Mouse (Mus musculus): ENCODE results near the gene Alox5. TPM values are rescaled to one million over a fixed set of nuclear protein-coding genes. Genes with fewer than 3 reads are reported as not detected.

Gene Alox5
- total and polyA plus RNA-seq, 2 experiments from 2014 or later: 0.75 to 8.1 TPM

GRCm38 (mm10) chr6:116370216-116370976 lies 90.6 kb downstream of the Alox5 start:
- H3K4me3 ChIP-seq (ENCODE audit: low read length): no peak overlapping the region
- ATAC-seq: no peak
- H3K9me3 ChIP-seq (ENCODE audit: low read length): no peaks in the 10 kb centered on the region; the same call in 1 of the 2 replicates
- 88% methylated on average over 6 of the region's 6 CpGs for WGBS
- H3K36me3 ChIP-seq (ENCODE audit: insufficient read depth, low read length): no peaks in the 10 kb centered on the region
- no peak for TF ChIP-seq CTCF (IDR thresholded peaks at IDR 0.05; ENCODE audit: low read depth)
- no peaks in the 10 kb centered on the region for H3K4me1 ChIP-seq (ENCODE audit: insufficient read depth, low read length)
- H3K4me2 ChIP-seq (ENCODE audit: low read depth, low read length): no peak overlapping the region
- H3K27me3 ChIP-seq (ENCODE audit: insufficient read depth, low read length): no peaks in the 10 kb centered on the region
- H3K27ac ChIP-seq: no peak overlapping the region
- DNase-seq (ENCODE audit: low spot score): no peak
- H3K9ac ChIP-seq (replicated peaks; ENCODE audit: low read length): no peak overlapping the region

GRCm38 (mm10) chr6:116369811-116370210 lies 91.2 kb downstream of the Alox5 start:
- DNase-seq (ENCODE audit: low spot score) (no peak), ATAC-seq (no peak)
- Histone ChIP-seq H3K27ac (no peak overlapping the region), H3K4me1 (ENCODE audit: insufficient read depth, low read length) (no peaks in the 10 kb centered on the region), H3K9me3 (ENCODE audit: low read length) (no peaks in the 10 kb centered on the region; the same call in 1 of the 2 replicates), H3K36me3 (ENCODE audit: insufficient read depth, low read length) (no peaks in the 10 kb centered on the region), H3K27me3 (ENCODE audit: insufficient read depth, low read length) (no peaks in the 10 kb centered on the region), H3K4me2 (ENCODE audit: low read depth, low read length) (no peak overlapping the region), H3K9ac (replicated peaks; ENCODE audit: low read length) (no peak overlapping the region), H3K4me3 (ENCODE audit: low read length) (no peak overlapping the region)
- 94% methylated on average over 1 of the region's 1 CpGs for WGBS
- TF ChIP-seq CTCF (IDR thresholded peaks at IDR 0.05; ENCODE audit: low read depth): no peak

- Histone ChIP-seq H3K27ac (no peak overlapping the region), H3K9ac (replicated peaks; ENCODE audit: low read length) (no peak overlapping the region), H3K9me3 (ENCODE audit: low read length) (no peaks in the 10 kb centered on the region; the same call in 1 of the 2 replicates), H3K36me3 (ENCODE audit: insufficient read depth, low read length) (no peaks in the 10 kb centered on the region), H3K4me3 (ENCODE audit: low read length) (no peak overlapping the region), H3K4me1 (ENCODE audit: insufficient read depth, low read length) (no peaks in the 10 kb centered on the region), H3K4me2 (ENCODE audit: low read depth, low read length) (no peak overlapping the region), H3K27me3 (ENCODE audit: insufficient read depth, low read length) (no peaks in the 10 kb centered on the region)
- WGBS: 74% methylated on average over 11 of the region's 11 CpGs
- ATAC-seq: no peak
- no peak for DNase-seq (ENCODE audit: low spot score)
- no peak for TF ChIP-seq CTCF (IDR thresholded peaks at IDR 0.05; ENCODE audit: low read depth)
These were observed 93.0 kb downstream of the Alox5 start for GRCm38 (mm10) chr6:116367971-116368370.

GRCm38 (mm10) chr6:116361993-116362392 lies 99.0 kb downstream of the Alox5 start:
- Histone ChIP-seq H3K4me2 (ENCODE audit: low read depth, low read length) (no peak overlapping the region), H3K4me1 (ENCODE audit: insufficient read depth, low read length) (no peaks in the 10 kb centered on the region), H3K9me3 (ENCODE audit: low read length) (no peaks in the 10 kb centered on the region; the same call in 1 of the 2 replicates), H3K36me3 (ENCODE audit: insufficient read depth, low read length) (no peaks in the 10 kb centered on the region), H3K4me3 (ENCODE audit: low read length) (no peak overlapping the region), H3K27me3 (ENCODE audit: insufficient read depth, low read length) (no peaks in the 10 kb centered on the region), H3K9ac (replicated peaks; ENCODE audit: low read length) (no peak overlapping the region), H3K27ac (no peak overlapping the region)
- TF ChIP-seq CTCF (IDR thresholded peaks at IDR 0.05; ENCODE audit: low read depth): no peak
- 89% methylated on average over 4 of the region's 4 CpGs for WGBS
- ATAC-seq (no peak), DNase-seq (ENCODE audit: low spot score) (no peak)

- no peak for TF ChIP-seq CTCF (IDR thresholded peaks at IDR 0.05; ENCODE audit: low read depth)
- no peaks in the 10 kb centered on the region for H3K36me3 ChIP-seq (ENCODE audit: insufficient read depth, low read length)
- no peak overlapping the region for H3K27ac ChIP-seq
- no peak for ATAC-seq
- no peaks in the 10 kb centered on the region; the same call in 1 of the 2 replicates for H3K9me3 ChIP-seq (ENCODE audit: low read length)
- H3K4me2 ChIP-seq (ENCODE audit: low read depth, low read length): no peak overlapping the region
- no peak for DNase-seq (ENCODE audit: low spot score)
- no peak overlapping the region for H3K4me3 ChIP-seq (ENCODE audit: low read length)
- 91% methylated on average over 3 of the region's 3 CpGs for WGBS
- no peak overlapping the region for H3K9ac ChIP-seq (replicated peaks; ENCODE audit: low read length)
- H3K27me3 ChIP-seq (ENCODE audit: insufficient read depth, low read length): no peaks in the 10 kb centered on the region
- H3K4me1 ChIP-seq (ENCODE audit: insufficient read depth, low read length): no peaks in the 10 kb centered on the region
These were observed 99.5 kb downstream of the Alox5 start for GRCm38 (mm10) chr6:116361463-116361862.

Other genes starting within 250 kb of the Alox5 start
- 2.5 and 3.9 TPM in 2 replicates for gene Zfand4, start 197.0 kb downstream of the Alox5 start, total RNA-seq (2014; rRNA removed)
- 6.3 and 7.0 TPM in 2 replicates for gene Zfand4, start 197.0 kb downstream of the Alox5 start, polyA plus RNA-seq (2015; fragmentation: Nextera tagmentation; extraction: Ambion mirVana)
- gene March8, start 123.2 kb downstream of the Alox5 start, total RNA-seq (2014; rRNA removed): 116 and 118 TPM in 2 replicates
- gene March8, start 123.2 kb downstream of the Alox5 start, polyA plus RNA-seq (2015; fragmentation: Nextera tagmentation; extraction: Ambion mirVana): 38.8 and 40.0 TPM in 2 replicates
- not detected in 2 replicates for gene Olfr211, start 27.9 kb upstream of the Alox5 start, total RNA-seq (2014; rRNA removed)
- not detected in 2 replicates for gene Olfr211, start 27.9 kb upstream of the Alox5 start, polyA plus RNA-seq (2015; fragmentation: Nextera tagmentation; extraction: Ambion mirVana)
- 0.29 TPM in 1 of 2 replicates, not detected in the other for gene Olfr212, start 45.3 kb upstream of the Alox5 start, total RNA-seq (2014; rRNA removed)
- gene Olfr212, start 45.3 kb upstream of the Alox5 start, polyA plus RNA-seq (2015; fragmentation: Nextera tagmentation; extraction: Ambion mirVana): 0.06 TPM in 1 of 2 replicates, not detected in the other
- gene Olfr213, start 77.3 kb upstream of the Alox5 start, total RNA-seq (2014; rRNA removed): not detected in 2 replicates
- gene Olfr213, start 77.3 kb upstream of the Alox5 start, polyA plus RNA-seq (2015; fragmentation: Nextera tagmentation; extraction: Ambion mirVana): not detected in 2 replicates
- gene Gm5580, start 90.0 kb upstream of the Alox5 start, total RNA-seq (2014; rRNA removed): not detected in 2 replicates
- 0.26 and 0.36 TPM in 2 replicates for gene Gm5580, start 90.0 kb upstream of the Alox5 start, polyA plus RNA-seq (2015; fragmentation: Nextera tagmentation; extraction: Ambion mirVana)
- gene Olfr214, start 93.1 kb upstream of the Alox5 start, total RNA-seq (2014; rRNA removed): not detected in 2 replicates
- gene Olfr214, start 93.1 kb upstream of the Alox5 start, polyA plus RNA-seq (2015; fragmentation: Nextera tagmentation; extraction: Ambion mirVana): not detected in 2 replicates
- not detected in 2 replicates for gene Olfr215, start 123.0 kb upstream of the Alox5 start, total RNA-seq (2014; rRNA removed)
- gene Olfr215, start 123.0 kb upstream of the Alox5 start, polyA plus RNA-seq (2015; fragmentation: Nextera tagmentation; extraction: Ambion mirVana): not detected in 2 replicates
- gene Zfp422, start 167.8 kb upstream of the Alox5 start, total RNA-seq (2014; rRNA removed): 50.8 and 52.0 TPM in 2 replicates
- 97.1 and 101 TPM in 2 replicates for gene Zfp422, start 167.8 kb upstream of the Alox5 start, polyA plus RNA-seq (2015; fragmentation: Nextera tagmentation; extraction: Ambion mirVana)
- gene Depp1, start 189.4 kb upstream of the Alox5 start, total RNA-seq (2014; rRNA removed): 6.8 and 27.5 TPM in 2 replicates
- 4.2 and 4.8 TPM in 2 replicates for gene Depp1, start 189.4 kb upstream of the Alox5 start, polyA plus RNA-seq (2015; fragmentation: Nextera tagmentation; extraction: Ambion mirVana)
- 18.2 and 37.1 TPM in 2 replicates for gene Rassf4, start 212.8 kb upstream of the Alox5 start, total RNA-seq (2014; rRNA removed)
- gene Rassf4, start 212.8 kb upstream of the Alox5 start, polyA plus RNA-seq (2015; fragmentation: Nextera tagmentation; extraction: Ambion mirVana): 29.4 and 32.1 TPM in 2 replicates